Mouse (Mus musculus) ES-E14 (cell line): ENCODE data around the gene Nmnat2. TPM values are rescaled to one million over a fixed set of nuclear protein-coding genes. Genes with fewer than 3 reads are reported as not detected.

Experiments
- DNase-seq: peaks from one replicate; pipeline ENCODE4 v3.0.0-alpha.2; 2013; ENCODE audit warnings: low read depth, low spot score
- H3K27ac ChIP-seq: 2 replicates; pipeline ENCODE4 v1.5.1; 2012; ENCODE audit warnings: low read depth, mild to moderate bottlenecking, low read length, moderate library complexity, mixed read lengths; ENCODE audit not compliant: poor library complexity, insufficient read depth, severe bottlenecking
- H3K36me3 ChIP-seq: 2 replicates; pipeline ENCODE4 v1.6.1; 2012; ENCODE audit warnings: mild to moderate bottlenecking, low read length, moderate library complexity, mixed read lengths; ENCODE audit not compliant: control insufficient read depth, poor library complexity, insufficient read depth, severe bottlenecking
- H3K4me1 ChIP-seq, 2 experiments: fragments of 150-350 bp in 1 of 2; sonication (generic) in 1 of 2; 2 replicates each; pipeline ENCODE4 v1.6.1; 2012; ENCODE audit warnings: low read length in 2 of 2, mild to moderate bottlenecking in 1 of 2, mixed read lengths in 1 of 2; ENCODE audit not compliant: control insufficient read depth in 2 of 2, insufficient read depth in 2 of 2, poor library complexity in 1 of 2
- H3K4me3 ChIP-seq, 2 experiments: fragments of 150-350 bp in 1 of 2; sonication (generic) in 1 of 2; 2 replicates each; pipeline ENCODE4 v1.5.1; 2012; ENCODE audit warnings: low read length in 2 of 2, low read depth in 1 of 2, mild to moderate bottlenecking in 1 of 2, mixed read lengths in 1 of 2; ENCODE audit not compliant: insufficient read depth in 1 of 2, poor library complexity in 1 of 2, severe bottlenecking in 1 of 2
- H3K9ac ChIP-seq: 2 replicates; pipeline ENCODE4 v1.6.1; 2012; ENCODE audit warnings: low read depth, mild to moderate bottlenecking, low read length, mixed read lengths; ENCODE audit not compliant: poor library complexity, insufficient read depth, severe bottlenecking
- H3K9me3 ChIP-seq: fragments of 150-350 bp; sonication (generic); 2 replicates; pipeline ENCODE4 v1.6.1; 2012; ENCODE audit warnings: low read depth, mild to moderate bottlenecking, low read length; ENCODE audit not compliant: control insufficient read depth, insufficient read depth
- CHD2 ChIP-seq: IDR thresholded peaks from 2 replicates; pipeline ENCODE4 v1.6.1; 2014; ENCODE audit warnings: mild to moderate bottlenecking, low read depth, low read length, inconsistent platforms
- HCFC1 ChIP-seq: IDR thresholded peaks from 2 replicates; pipeline ENCODE4 v1.6.1; 2012; ENCODE audit warnings: low read length, inconsistent platforms, borderline replicate concordance; ENCODE audit not compliant: insufficient read depth
- MAFK ChIP-seq: IDR thresholded peaks from 2 replicates; pipeline ENCODE4 v1.6.1; 2014; ENCODE audit warnings: mild to moderate bottlenecking, low read depth, low read length, inconsistent platforms; ENCODE audit not compliant: insufficient read depth
- ZC3H11A ChIP-seq: IDR thresholded peaks from 2 replicates; pipeline ENCODE4 v1.6.1; 2012; ENCODE audit warnings: low read depth, mild to moderate bottlenecking, inconsistent platforms, low read length, borderline replicate concordance
- ZNF384 ChIP-seq: IDR thresholded peaks from 2 replicates; pipeline ENCODE4 v1.6.1; 2012; ENCODE audit warnings: low read depth, low read length, inconsistent platforms
- in situ Hi-C, 2 experiments: fragments of 600-800 bp; cut with MboI; formaldehyde crosslinking; loops; one replicate each; pipeline ENCODE4 v1.15.1; 2025; ENCODE audit warnings: low sequenced_read_pairs in 2 of 2, inconsistent platforms in 1 of 2; ENCODE audit not compliant: unreplicated experiment in 2 of 2
- total RNA-seq: library from RNA; depleted of rRNA; stranded (reverse); fragments of 300-350 nt; gene quantifications from 2 replicates; pipeline ENCODE4 v1.2.3, GENCODE M21; 2012

Nmnat2 gene
- total RNA-seq, 1 experiment: 24.8 TPM

GRCm38 (mm10) chr1:153071995-153072394, 117.2 kb downstream of the Nmnat2 start:
- in situ Hi-C loops: no loop called here
- H3K9me3 ChIP-seq: no peaks in the 10 kb centered on the region
- TF ChIP-seq HCFC1 (no peak), ZNF384 (no peak), ZC3H11A (no peak), CHD2 (no peak), MAFK (no peak)
- H3K4me1 ChIP-seq: peaks cover 0 to 5% of the 10 kb centered on the region in 2 experiments; a peak in 1 of 4 replicates
- H3K4me3 ChIP-seq: peak overlapping the region in 1 of 2 experiments; percentile 23; a peak in 1 of 4 replicates
- H3K27ac ChIP-seq: no peak overlapping the region
- H3K9ac ChIP-seq: peak overlapping the region; percentile 21; the same call in 1 of the 2 replicates
- no peak for DNase-seq
- peaks cover 3% of the 10 kb centered on the region; the same call in 1 of the 2 replicates for H3K36me3 ChIP-seq

GRCm38 (mm10) chr1:153072711-153073110, 117.9 kb downstream of the Nmnat2 start:
- H3K36me3 ChIP-seq: peaks cover 8% of the 10 kb centered on the region
- peak overlapping the region; percentile 9; the same call in 1 of the 2 replicates for H3K9ac ChIP-seq
- no peak overlapping the region for H3K27ac ChIP-seq
- TF ChIP-seq ZNF384 (no peak), ZC3H11A (no peak), HCFC1 (no peak), MAFK (no peak), CHD2 (no peak)
- DNase-seq: no peak
- H3K9me3 ChIP-seq: no peaks in the 10 kb centered on the region
- in situ Hi-C loops: no loop called here
- H3K4me1 ChIP-seq: peaks cover 0 to 5% of the 10 kb centered on the region in 2 experiments; a peak in 1 of 4 replicates
- H3K4me3 ChIP-seq: peak overlapping the region; percentile 1 to 23; a peak in 1 of 4 replicates

- Histone ChIP-seq H3K27ac (no peak overlapping the region), H3K4me3 (no peak overlapping the region), H3K36me3 (peaks cover 9% of the 10 kb centered on the region), H3K9ac (no peak overlapping the region), H3K4me1 (peaks cover 0 to 5% of the 10 kb centered on the region in 2 experiments; a peak in 1 of 4 replicates), H3K9me3 (no peaks in the 10 kb centered on the region)
- DNase-seq: no peak
- in situ Hi-C loops: no loop called here
- TF ChIP-seq ZNF384 (no peak), CHD2 (no peak), HCFC1 (no peak), MAFK (no peak), ZC3H11A (no peak)
Measured at GRCm38 (mm10) chr1:153073441-153073840, 118.6 kb downstream of the Nmnat2 start.

GRCm38 (mm10) chr1:153075087-153075736, 120.4 kb downstream of the Nmnat2 start:
- in situ Hi-C loops: loop anchor here (25.0 kb wide), 1 partner anchor 288 kb away; no protein-coding TSS in a partner anchor
- TF ChIP-seq MAFK (no peak), HCFC1 (no peak), CHD2 (no peak), ZC3H11A (no peak), ZNF384 (no peak)
- peaks cover 9% of the 10 kb centered on the region for H3K36me3 ChIP-seq
- no peak overlapping the region for H3K9ac ChIP-seq
- no peak for DNase-seq
- peaks cover 0 to 5% of the 10 kb centered on the region in 2 experiments; a peak in 1 of 4 replicates for H3K4me1 ChIP-seq
- H3K9me3 ChIP-seq: no peaks in the 10 kb centered on the region
- H3K27ac ChIP-seq: no peak overlapping the region
- no peak overlapping the region for H3K4me3 ChIP-seq
